Mouse (Mus musculus): ENCODE results near the gene Ifna2.

Gene Ifna2

DNA sequence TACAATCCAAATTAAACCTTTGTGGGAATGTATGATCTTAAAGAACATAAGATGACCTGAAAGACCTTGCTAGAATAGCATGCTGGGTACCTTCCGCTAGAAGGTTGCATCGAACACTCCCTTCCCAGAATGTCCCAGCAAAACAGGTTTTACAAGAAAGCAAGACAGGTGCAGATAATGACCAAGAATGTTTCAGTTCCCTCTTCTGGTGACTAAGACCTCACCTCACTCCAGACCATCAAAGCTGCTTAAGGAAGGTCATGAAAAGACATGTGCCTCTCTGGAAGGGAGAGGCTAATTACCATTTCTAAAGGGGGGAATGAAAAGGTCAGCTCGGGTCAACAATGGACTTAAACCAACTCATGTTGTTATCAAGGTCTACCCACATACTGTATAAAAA, 30.1 kb downstream of the Ifna2 start:
- no peak for DNase-seq (ENCODE audit: low spot score)

DNA sequence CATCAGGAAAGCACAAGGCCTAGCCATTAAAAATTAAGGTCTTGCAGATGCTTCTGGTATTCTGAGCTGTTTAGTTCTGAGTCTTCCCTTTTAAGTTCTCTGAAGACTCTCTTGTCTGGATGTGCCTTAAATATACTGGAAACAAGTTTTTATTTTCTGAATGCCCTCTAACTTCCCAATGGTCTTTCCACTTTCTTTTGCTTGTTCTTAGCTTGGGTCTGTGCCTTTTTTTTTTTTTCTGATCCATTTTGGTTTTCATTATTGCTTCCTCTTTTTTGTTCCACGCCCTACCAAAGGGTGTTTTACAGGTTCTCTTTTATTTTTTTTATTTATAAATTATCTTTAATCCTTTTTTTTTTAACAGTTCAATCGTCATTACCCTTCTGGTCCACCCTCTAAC, 39.4 kb downstream of the Ifna2 start, which contains the start of gene Ifna13:
TSS of gene Ifna13 (minus strand) at position 101 of the 400 bp plus-strand sequence.
- no peak for DNase-seq (ENCODE audit: low spot score)

DNA sequence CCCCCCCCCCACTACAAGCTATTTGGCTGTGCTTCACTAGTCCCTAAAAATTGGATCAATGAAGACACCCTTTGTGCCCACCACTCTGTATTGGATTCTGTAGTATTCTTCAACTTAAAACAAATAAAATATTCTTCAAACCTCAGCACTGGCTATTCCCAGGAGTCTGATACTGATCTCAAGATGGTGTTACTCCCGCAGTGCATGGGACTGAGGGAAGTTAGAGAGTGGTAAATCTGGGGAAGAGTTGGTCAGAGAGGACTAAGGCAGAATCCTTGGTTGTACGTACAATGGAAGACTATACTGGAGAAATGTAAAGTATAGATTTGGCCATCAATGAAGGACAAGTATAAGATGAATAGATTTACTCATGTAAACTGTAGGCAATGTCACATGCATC, 41.2 kb downstream of the Ifna2 start:
- no peak for DNase-seq (ENCODE audit: low spot score)

DNA sequence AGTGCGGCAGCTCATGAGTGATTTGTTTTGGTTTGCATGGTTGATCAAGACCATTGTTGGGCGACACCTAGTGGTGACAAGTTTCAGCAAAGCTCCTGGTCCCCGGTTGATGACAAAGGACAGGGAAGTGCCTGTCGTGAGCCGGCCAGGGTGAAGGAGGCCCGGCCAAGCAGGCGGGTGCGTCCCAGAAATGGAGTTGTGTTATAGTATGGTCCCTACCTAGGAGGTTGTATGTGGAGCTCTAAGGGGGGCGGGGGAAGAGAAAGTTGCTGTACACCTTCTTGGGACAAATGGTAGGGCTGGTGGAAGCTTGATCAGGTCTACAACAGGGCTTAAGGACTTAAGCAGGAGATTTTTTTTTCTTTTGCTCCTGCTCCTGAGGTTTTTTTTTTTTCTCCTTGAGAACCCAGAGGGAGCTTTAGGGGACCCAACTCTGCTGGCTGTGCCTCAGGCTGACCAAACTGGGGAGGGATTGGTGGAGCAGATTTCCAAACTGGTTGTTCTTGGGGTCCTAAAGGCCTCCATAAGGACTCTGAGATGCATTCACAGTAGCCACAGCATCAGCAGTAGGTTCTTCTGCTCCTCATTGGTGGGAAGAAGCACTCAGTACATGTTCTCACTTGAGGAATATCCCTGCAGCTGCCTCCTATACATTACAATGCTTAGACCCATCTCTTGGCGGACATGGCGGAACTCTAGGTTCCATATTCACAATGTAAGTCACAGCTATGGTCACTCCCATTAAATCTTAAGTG, 42.5 kb downstream of the Ifna2 start:
- peak; percentile 99 for DNase-seq (ENCODE audit: low spot score)

DNA sequence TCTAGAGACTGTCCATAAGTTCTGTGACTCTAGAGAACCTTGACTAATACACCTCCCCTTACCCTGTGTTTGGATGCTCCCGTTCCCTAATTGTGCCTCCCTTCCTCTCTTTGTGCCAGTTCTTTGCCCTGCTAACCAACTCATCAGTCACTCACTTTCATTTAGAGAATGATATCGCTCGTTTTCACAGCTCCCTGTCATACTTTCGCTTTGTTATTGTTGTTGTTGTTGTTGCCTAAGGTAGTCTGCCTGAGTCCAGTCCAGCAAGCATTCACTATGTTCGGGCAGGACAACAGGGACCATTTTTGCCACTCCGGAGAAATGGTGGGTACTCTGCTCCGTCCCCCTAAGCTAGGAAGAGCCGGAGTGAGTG, 43.0 kb downstream of the Ifna2 start:
- DNase-seq (ENCODE audit: low spot score) = no peak

DNA sequence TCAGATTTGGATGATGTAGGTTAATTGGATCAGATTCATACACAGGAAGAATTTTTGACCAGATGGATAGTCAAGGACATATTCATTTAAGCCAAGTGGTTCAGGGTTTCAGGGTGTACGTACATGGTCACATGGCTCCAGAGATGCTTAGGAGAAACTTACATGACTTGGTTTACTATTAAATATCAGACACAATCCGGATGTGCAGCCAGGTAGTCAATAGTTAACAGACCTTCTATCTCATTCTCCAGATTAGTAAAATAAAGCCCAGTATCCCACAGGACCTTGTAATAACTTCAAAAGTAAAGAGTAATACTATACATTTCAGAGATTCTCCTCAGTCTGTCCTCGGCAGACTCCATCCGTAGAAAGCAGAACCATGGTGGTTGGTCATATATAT, 49.4 kb downstream of the Ifna2 start, which contains the start of gene C87499:
TSS of gene C87499 (minus strand) at position 101 of the 400 bp plus-strand sequence.
- DNase-seq (ENCODE audit: low spot score) = no peak

Measured in embryo, embryonic 10.5 days (tissue).